Mouse (Mus musculus): ENCODE results near the gene Ccdc169. TPM values are rescaled to one million over a fixed set of nuclear protein-coding genes. Genes with fewer than 3 reads are reported as not detected.
A peak's percentile ranks its signal among the peaks of the same experiment; 100 is the strongest.

The Ccdc169 gene
- total RNA-seq (2022): not detected

GRCm38 (mm10) chr3:55137039-55137438 lies at the start of gene Ccdc169:
Gene Ccdc169 (plus strand): TSS chr3:55137339.
- DNase-seq (ENCODE audit: low spot score in 2 of 2): no peak

GRCm38 (mm10) chr3:55087360-55087759 lies 49.8 kb upstream of the Ccdc169 start:
- DNase-seq (ENCODE audit: low spot score in 2 of 2): no peak

DNA sequence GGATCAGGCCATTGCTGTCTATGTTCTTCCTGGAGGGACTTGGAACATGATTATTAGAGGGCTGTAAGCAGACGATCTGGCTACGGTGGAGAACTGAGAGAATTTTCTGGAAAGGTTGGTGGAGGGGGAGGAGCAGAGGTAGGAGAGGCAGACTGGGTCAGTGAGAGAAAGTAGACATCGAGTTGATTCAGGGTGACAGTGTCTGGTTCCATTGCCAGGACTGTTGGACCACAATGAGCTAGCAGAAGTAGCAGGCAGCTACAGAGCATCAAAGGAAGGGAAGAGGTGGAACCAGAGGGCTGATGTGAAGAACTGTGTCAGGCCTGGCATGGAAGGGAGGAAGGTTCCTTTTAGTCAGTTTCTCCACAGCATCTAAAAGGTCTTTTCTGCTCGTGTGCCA lies 48.8 kb upstream of the Ccdc169 start:
- no peak for DNase-seq (ENCODE audit: low spot score in 2 of 2)

DNA sequence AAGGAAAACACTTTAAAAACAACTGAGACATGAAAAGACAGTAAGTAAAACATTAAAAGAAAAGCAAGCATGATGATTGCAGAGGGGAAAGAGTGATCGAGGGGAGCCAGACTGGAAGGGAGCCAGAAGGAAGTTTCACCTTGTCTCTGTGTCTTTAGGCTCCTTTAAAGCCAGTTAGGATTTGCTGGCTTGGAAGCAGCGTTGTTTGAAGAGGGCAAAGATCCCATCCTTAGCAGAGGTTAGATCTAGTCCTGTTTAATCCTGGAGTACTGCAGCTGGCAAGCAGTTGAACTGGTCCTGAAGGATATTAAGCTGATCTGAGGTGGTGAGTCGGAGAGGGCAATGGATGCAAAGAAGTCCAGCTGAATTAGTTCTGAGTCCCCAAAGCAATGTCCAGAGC lies 48.3 kb upstream of the Ccdc169 start:
- no peak for DNase-seq (ENCODE audit: low spot score in 2 of 2)

GRCm38 (mm10) chr3:55089291-55089690 lies 47.8 kb upstream of the Ccdc169 start:
- DNase-seq (ENCODE audit: low spot score in 2 of 2): no peak

DNA sequence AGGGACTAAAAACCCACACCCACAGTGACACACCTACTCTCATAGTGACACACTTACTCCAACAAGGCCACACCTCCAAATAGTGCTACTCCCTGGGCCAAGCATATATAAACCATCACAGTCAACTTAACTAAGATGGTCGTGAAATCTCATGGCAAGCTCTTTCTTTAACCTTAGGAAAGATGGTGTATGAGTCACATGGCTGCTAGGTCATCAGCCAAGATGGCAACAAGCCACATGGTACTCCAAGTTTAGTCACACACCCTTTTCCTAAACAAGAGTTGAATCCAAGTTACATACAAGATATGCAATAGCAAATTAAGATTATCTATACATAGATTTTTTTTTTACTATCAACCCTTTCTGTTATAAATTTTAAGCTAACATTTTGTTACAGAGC lies 44.0 kb upstream of the Ccdc169 start:
- DNase-seq (ENCODE audit: low spot score in 2 of 2): no peak

GRCm38 (mm10) chr3:55095968-55096654 lies 41.0 kb upstream of the Ccdc169 start:
- no peak for DNase-seq (ENCODE audit: low spot score in 2 of 2)

- no peak for DNase-seq (ENCODE audit: low spot score in 2 of 2)
Observed at GRCm38 (mm10) chr3:55096655-55097005, 40.5 kb upstream of the Ccdc169 start.

GRCm38 (mm10) chr3:55097186-55097585 lies 40.0 kb upstream of the Ccdc169 start:
- DNase-seq (ENCODE audit: low spot score in 2 of 2): peak; percentile 30 to 31

DNA sequence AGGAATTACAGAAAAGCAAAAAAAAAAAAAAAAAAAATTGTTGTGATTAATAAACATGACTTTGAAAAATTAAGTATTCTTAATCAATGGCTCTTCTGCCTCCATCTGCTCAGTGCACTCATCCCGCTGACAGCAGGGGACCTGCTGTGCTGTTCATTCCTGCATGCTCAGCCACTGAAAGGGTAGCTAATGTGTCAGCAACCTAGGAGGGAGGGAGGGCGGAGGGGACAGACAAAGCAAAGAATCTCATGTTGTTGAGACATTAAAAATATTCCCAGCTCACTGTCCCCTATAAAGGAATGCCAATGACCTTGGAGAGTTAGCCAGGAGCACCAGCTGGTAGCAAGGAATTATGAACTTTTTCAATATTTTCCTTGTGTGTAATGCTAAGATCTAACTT lies 39.1 kb upstream of the Ccdc169 start:
- DNase-seq (ENCODE audit: low spot score in 2 of 2): no peak

DNA sequence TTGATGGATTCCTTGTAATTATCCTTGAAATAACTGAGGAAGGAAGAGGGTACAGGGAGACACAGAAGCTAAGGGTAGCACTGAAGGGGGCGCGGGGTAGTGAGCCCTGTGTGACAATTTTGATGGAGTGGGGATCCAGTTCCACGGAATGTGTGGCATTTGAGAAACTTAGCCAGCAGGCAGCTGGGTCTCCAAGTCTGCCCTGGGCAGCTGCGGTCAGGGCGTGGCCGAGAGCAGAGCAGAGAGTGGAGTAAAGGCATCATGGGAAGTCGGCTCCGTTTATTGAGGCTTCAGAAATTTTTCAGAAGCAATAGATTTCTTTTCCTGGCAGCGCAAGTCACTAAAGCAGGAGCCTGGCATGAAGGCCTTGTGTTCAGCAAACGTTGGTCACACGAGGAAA lies 38.1 kb upstream of the Ccdc169 start:
- no peak for DNase-seq (ENCODE audit: low spot score in 2 of 2)

GRCm38 (mm10) chr3:55101092-55101491 lies 36.0 kb upstream of the Ccdc169 start:
- no peak for DNase-seq (ENCODE audit: low spot score in 2 of 2)

DNA sequence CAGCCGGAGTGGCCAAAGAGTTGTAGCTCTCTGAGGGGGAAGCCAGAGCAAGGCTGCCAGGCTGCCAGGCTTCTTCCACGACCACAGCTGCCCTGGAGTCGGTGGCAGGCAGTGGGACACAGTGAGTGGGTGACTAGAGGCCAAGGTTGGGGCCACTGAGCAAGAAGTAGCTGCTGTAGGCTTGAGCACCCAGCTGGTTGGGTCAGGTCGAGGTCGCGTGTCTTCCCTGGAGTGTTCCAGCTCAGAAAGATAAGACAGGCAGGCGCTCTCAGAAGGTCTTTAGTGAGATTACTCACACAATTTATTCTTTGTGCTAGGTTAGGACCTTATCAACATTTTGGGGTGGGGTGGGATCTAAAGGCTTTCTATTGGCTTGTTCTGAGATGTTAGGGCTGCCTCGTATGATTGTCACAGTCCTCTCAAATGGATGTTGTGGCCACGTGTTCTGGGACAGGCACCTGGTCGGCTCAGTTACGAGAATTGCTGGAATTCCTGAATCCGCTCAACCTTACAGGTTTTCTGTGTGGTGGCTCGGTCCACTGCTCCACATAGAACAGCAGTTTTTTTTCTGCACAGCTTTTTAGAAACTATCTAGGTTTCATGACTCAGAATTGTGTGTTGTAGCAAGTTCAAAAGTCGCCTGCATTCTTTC lies 31.6 kb upstream of the Ccdc169 start:
- DNase-seq (ENCODE audit: low spot score in 2 of 2): no peak

GRCm38 (mm10) chr3:55106051-55106450 lies 31.1 kb upstream of the Ccdc169 start:
- no peak for DNase-seq (ENCODE audit: low spot score in 2 of 2)

DNA sequence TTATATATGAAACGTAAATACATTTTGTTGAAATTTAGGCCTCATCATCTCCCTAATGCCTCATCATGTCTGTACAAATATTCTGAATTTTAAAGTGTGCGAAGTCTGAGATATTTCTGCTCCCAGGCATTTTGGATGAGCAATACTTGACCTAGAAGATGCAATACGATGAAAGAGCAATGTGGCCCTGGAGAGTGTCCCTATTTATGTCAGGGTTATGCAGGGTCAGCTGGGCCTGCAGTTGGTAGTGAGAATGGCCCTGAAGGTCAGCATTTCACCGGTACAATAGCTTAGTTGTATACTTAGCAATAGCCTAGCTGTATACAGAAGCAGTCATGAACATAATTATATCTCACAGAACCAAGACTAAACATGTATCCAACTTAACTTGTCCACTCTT lies 28.0 kb upstream of the Ccdc169 start:
- DNase-seq (ENCODE audit: low spot score in 2 of 2): no peak

- peak; percentile 93 to 94 for DNase-seq (ENCODE audit: low spot score in 2 of 2)
Observed at GRCm38 (mm10) chr3:55111935-55112709, 25.0 kb upstream of the Ccdc169 start, which contains the start of gene Spg20. Gene Spg20 (plus strand): TSS chr3:55112108.

DNA sequence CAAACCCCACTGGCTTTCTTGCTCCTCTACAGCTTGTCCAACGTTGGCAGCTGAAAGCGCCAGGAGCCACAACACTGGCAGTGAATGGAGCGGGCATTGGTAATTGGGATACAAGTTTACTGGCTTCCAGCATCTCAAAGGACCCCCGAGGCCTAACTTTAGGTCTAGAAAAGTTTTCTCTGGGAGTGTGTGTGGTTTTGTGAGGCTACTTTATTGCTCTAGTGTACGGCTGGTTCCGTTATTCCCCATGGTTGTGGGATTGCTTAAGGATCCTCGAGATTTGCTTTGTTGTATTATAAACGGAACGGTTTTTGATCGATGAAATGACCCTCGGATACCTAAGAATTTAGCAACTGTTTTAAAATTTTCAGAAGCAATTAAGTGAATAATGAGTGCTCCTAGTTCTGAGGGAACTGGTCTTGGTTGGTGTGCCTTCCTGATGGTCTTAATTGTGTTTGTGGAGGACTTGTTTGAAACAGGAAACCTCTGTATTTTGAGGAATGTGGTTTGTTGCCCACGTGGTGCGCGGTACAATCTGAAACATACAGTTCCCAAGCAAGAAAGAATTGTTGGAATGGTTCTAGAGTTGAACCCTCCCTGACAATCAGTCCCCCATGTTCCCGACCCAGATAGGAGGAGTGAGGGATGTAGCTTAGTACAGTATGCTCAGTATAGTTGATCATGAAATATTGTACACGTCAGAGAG lies 24.3 kb upstream of the Ccdc169 start:
- no peak for DNase-seq (ENCODE audit: low spot score in 2 of 2)

- DNase-seq (ENCODE audit: low spot score in 2 of 2): peak in 1 of 2 experiments; percentile 50
Observed at GRCm38 (mm10) chr3:55114313-55115065, 22.6 kb upstream of the Ccdc169 start.

DNA sequence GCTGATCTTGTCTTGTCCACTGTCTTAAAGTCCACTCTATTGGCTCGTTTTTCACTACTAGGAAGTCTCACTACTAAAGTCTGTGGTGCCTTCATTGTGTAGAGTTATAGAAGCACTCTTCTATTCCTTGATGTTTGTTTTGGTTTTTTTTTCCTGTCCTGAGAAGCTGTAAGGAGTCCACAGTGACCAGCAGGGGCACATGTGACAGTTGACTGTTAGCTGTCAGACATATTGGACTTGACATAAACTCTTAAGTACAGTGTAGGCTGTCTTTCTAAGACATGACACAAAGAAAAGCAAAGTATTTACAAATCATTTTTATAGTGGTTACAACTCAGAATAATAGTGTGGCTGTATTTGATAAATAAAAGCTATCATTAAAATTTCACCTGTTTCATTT lies 22.1 kb upstream of the Ccdc169 start:
- no peak for DNase-seq (ENCODE audit: low spot score in 2 of 2)

- no peak for DNase-seq (ENCODE audit: low spot score in 2 of 2)
Observed at GRCm38 (mm10) chr3:55115989-55116388, 21.1 kb upstream of the Ccdc169 start.

- DNase-seq (ENCODE audit: low spot score in 2 of 2): peak; percentile 65 to 66
Observed at GRCm38 (mm10) chr3:55119275-55119898, 17.8 kb upstream of the Ccdc169 start.

Measured in gastrocnemius, adult 8-10 months (tissue).